Mouse (Mus musculus) brain, embryonic 14.5 days (tissue): ENCODE measurements around the gene Filip1l.

ENCODE experiments used
- CTCF ChIP-seq: fragments of 200-500 bp; IDR thresholded peaks from 2 replicates; pipeline ENCODE4 v1.5.1; 2012; ENCODE audit warnings: inconsistent platforms, mild to moderate bottlenecking, moderate library complexity, borderline replicate concordance; ENCODE audit not compliant: insufficient read depth, insufficient read length; ENCODE audit errors: extremely low read depth
- POLR2A ChIP-seq: fragments of 200-500 bp; IDR thresholded peaks from 2 replicates; pipeline ENCODE4 v1.6.1; 2012; ENCODE audit warnings: mild to moderate bottlenecking, inconsistent platforms, borderline replicate concordance; ENCODE audit not compliant: poor library complexity, insufficient read depth, insufficient read length, severe bottlenecking; ENCODE audit errors: extremely low read depth

DNA sequence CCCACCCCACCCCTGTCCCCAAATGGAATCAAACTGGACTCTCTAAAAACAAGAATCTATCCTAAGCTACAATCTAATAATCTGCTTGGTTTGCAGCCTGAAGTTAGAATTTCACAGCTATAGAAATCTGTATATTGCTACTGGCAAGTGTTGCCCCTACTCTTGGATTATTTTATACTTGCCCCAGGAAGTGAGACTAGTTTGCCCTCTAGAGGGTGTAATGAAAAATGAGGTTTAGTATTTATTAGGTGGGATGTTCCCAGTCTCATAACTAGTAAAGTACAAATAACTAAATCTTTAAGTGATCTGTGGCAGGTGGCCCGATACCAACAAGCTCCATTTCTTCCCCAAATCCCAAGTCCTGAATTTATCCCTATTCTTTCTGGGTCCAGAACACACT lies 224.6 kb downstream of the Filip1l start:
- TF ChIP-seq POLR2A (no peak), CTCF (no peak)
